Mouse (Mus musculus) heart, postnatal 0 days (tissue): ENCODE data around the gene Rnf8. TPM values are rescaled to one million over a fixed set of nuclear protein-coding genes. Genes with fewer than 3 reads are reported as not detected.
A peak's percentile ranks its signal among the peaks of the same experiment; 100 is the strongest.

ENCODE experiments used
- ATAC-seq: fragments of 200-750 bp; cut with Nextera tagmentation; 2 replicates; pipeline ENCODE4 v1.8.0; 2017; ENCODE audit warnings: low read depth, moderate number of reproducible peaks, moderate library complexity; ENCODE audit not compliant: insufficient read depth
- DNase-seq: peaks from one replicate; pipeline ENCODE4 v3.0.0-alpha.2; 2016; ENCODE audit warnings: low spot score
- H3K27ac ChIP-seq: fragments of 300-500 bp; sonication (generic); 2 replicates; pipeline ENCODE4 v1.5.1; 2014; ENCODE audit warnings: low read depth, mild to moderate bottlenecking
- H3K27me3 ChIP-seq: fragments of 300-500 bp; sonication (generic); 2 replicates; pipeline ENCODE4 v1.6.1; 2014; ENCODE audit warnings: low read length, mixed read lengths; ENCODE audit not compliant: control insufficient read depth, insufficient read depth
- H3K36me3 ChIP-seq: fragments of 300-500 bp; sonication (generic); replicated peaks from 2 replicates; pipeline ENCODE4 v1.6.1; 2014; ENCODE audit warnings: low read length, mixed read lengths; ENCODE audit not compliant: control insufficient read depth, insufficient read depth
- H3K4me1 ChIP-seq: fragments of 300-500 bp; sonication (generic); 2 replicates; pipeline ENCODE4 v1.6.1; 2014; ENCODE audit warnings: antibody characterized with exemption; ENCODE audit not compliant: control insufficient read depth, insufficient read depth
- H3K4me2 ChIP-seq: fragments of 300-500 bp; sonication (generic); 2 replicates; pipeline ENCODE4 v1.6.1; 2014; ENCODE audit warnings: low read depth, mild to moderate bottlenecking, low read length, moderate library complexity
- H3K4me3 ChIP-seq: fragments of 300-500 bp; sonication (generic); 2 replicates; pipeline ENCODE4 v1.5.1; 2014; ENCODE audit warnings: low read depth, low read length
- H3K9ac ChIP-seq: fragments of 300-500 bp; sonication (generic); replicated peaks from 2 replicates; pipeline ENCODE4 v1.6.1; 2014; ENCODE audit warnings: low read depth, low read length, mixed read lengths
- H3K9me3 ChIP-seq: fragments of 300-500 bp; sonication (generic); replicated peaks from 2 replicates; pipeline ENCODE4 v1.6.1; 2016; ENCODE audit warnings: low read length; ENCODE audit not compliant: control insufficient read depth
- CTCF ChIP-seq: IDR thresholded peaks from 2 replicates; pipeline ENCODE4 v1.5.1; 2016; ENCODE audit warnings: antibody characterized with exemption, control low read depth, low read depth
- EP300 ChIP-seq: IDR thresholded peaks from 2 replicates; pipeline ENCODE4 v1.6.1; 2016; ENCODE audit warnings: antibody characterized with exemption, low read depth
- WGBS: fragments of 180-500 bp; shearing (Covaris S2); extraction: QIAGEN DNeasy Blood & Tissue Kit; methylation state at CpG from one replicate; pipeline ENCODE4 v1.1.7; 2014; 5-methylcytosine and 5-hydroxymethylcytosine counted together
- polyA plus RNA-seq: library from polyadenylated mRNA; unstranded; fragments of >200 nt; fragmentation: Nextera tagmentation; extraction: Ambion mirVana; gene quantifications from 2 replicates; pipeline ENCODE4 v1.2.1, GENCODE M21; 2015
- total RNA-seq: library from RNA; depleted of rRNA; stranded (reverse); fragments of >200 nt; gene quantifications from 2 replicates; pipeline ENCODE4 v1.2.3, GENCODE M21; 2014; ENCODE audit warnings: low replicate concordance

The Rnf8 gene
- total and polyA plus RNA-seq, 2 experiments from 2014 or later = 20.3 to 33.4 TPM

GRCm38 (mm10) chr17:29681669-29682068 lies 67.1 kb downstream of the Rnf8 start:
- Histone ChIP-seq H3K27me3 (no peaks in the 10 kb centered on the region), H3K9ac (no peak overlapping the region), H3K27ac (no peak overlapping the region), H3K4me3 (no peak overlapping the region), H3K36me3 (peaks cover 81% of the 10 kb centered on the region), H3K4me2 (no peak overlapping the region), H3K4me1 (no peaks in the 10 kb centered on the region), H3K9me3 (no peaks in the 10 kb centered on the region)
- 94% methylated on average over 9 of the region's 9 CpGs for WGBS
- ATAC-seq (no peak), DNase-seq (no peak)
- TF ChIP-seq CTCF (no peak), EP300 (no peak)

- Histone ChIP-seq H3K4me1 (peaks cover under 1% of the 10 kb centered on the region; the same call in 1 of the 2 replicates), H3K9ac (no peak overlapping the region), H3K9me3 (no peaks in the 10 kb centered on the region), H3K4me3 (no peak overlapping the region), H3K4me2 (no peak overlapping the region), H3K27me3 (no peaks in the 10 kb centered on the region), H3K36me3 (peaks cover 81% of the 10 kb centered on the region), H3K27ac (no peak overlapping the region)
- ATAC-seq (no peak), DNase-seq (no peak)
- TF ChIP-seq CTCF (no peak), EP300 (no peak)
- WGBS = 88% methylated on average over 7 of the region's 7 CpGs
Observed at GRCm38 (mm10) chr17:29682261-29682660, 67.7 kb downstream of the Rnf8 start.

- WGBS = 54% methylated on average over 2 of the region's 2 CpGs
- TF ChIP-seq EP300 = no peak
- no peak for TF ChIP-seq CTCF
- H3K4me2 ChIP-seq = no peak overlapping the region
- no peaks in the 10 kb centered on the region for H3K27me3 ChIP-seq
- H3K4me3 ChIP-seq = no peak overlapping the region
- H3K4me1 ChIP-seq = peaks cover 7% of the 10 kb centered on the region
- peaks cover 80% of the 10 kb centered on the region for H3K36me3 ChIP-seq
- no peak for ATAC-seq
- peak; percentile 20 for DNase-seq
- no peaks in the 10 kb centered on the region for H3K9me3 ChIP-seq
- H3K9ac ChIP-seq = no peak overlapping the region
- H3K27ac ChIP-seq = no peak overlapping the region
Observed at GRCm38 (mm10) chr17:29683127-29683526, 68.5 kb downstream of the Rnf8 start.

- no peak overlapping the region for H3K9ac ChIP-seq
- H3K4me2 ChIP-seq = no peak overlapping the region
- WGBS = 57% methylated on average over 4 of the region's 4 CpGs
- no peaks in the 10 kb centered on the region for H3K9me3 ChIP-seq
- no peak overlapping the region for H3K27ac ChIP-seq
- TF ChIP-seq EP300 (no peak), CTCF (no peak)
- no peak overlapping the region for H3K4me3 ChIP-seq
- H3K4me1 ChIP-seq = peaks cover 7% of the 10 kb centered on the region
- peaks cover 77% of the 10 kb centered on the region for H3K36me3 ChIP-seq
- ATAC-seq (no peak), DNase-seq (no peak)
- H3K27me3 ChIP-seq = no peaks in the 10 kb centered on the region
Observed at GRCm38 (mm10) chr17:29684275-29684674, 69.7 kb downstream of the Rnf8 start.

- H3K4me1 ChIP-seq = peaks cover 7% of the 10 kb centered on the region
- ATAC-seq = no peak
- DNase-seq = no peak
- TF ChIP-seq EP300 (no peak), CTCF (no peak)
- WGBS = 83% methylated on average over 5 of the region's 5 CpGs
- H3K36me3 ChIP-seq = peaks cover 87% of the 10 kb centered on the region
- H3K27ac ChIP-seq = no peak overlapping the region
- H3K9ac ChIP-seq = no peak overlapping the region
- no peaks in the 10 kb centered on the region for H3K9me3 ChIP-seq
- H3K27me3 ChIP-seq = no peaks in the 10 kb centered on the region
- no peak overlapping the region for H3K4me2 ChIP-seq
- H3K4me3 ChIP-seq = no peak overlapping the region
Observed at GRCm38 (mm10) chr17:29686771-29687170, 72.2 kb downstream of the Rnf8 start.

- H3K4me1 ChIP-seq = peaks cover 7% of the 10 kb centered on the region
- WGBS = 54% methylated on average over 6 of the region's 6 CpGs
- H3K4me3 ChIP-seq = no peak overlapping the region
- H3K9me3 ChIP-seq = no peaks in the 10 kb centered on the region
- DNase-seq (no peak), ATAC-seq (no peak)
- H3K27me3 ChIP-seq = no peaks in the 10 kb centered on the region
- no peak overlapping the region for H3K9ac ChIP-seq
- TF ChIP-seq EP300 (no peak), CTCF (no peak)
- peaks cover 81% of the 10 kb centered on the region for H3K36me3 ChIP-seq
- H3K4me2 ChIP-seq = no peak overlapping the region
- peak overlapping the region; percentile 47 for H3K27ac ChIP-seq
Observed at GRCm38 (mm10) chr17:29687373-29687772, 72.8 kb downstream of the Rnf8 start.
